Mouse (Mus musculus): ENCODE measurements at regions not wholly inside any gene's neighbourhood (a gene's known extent, or its start where the extent isn't known, plus 50 kb on each side); places are given as distances from the start of the nearest gene placed in this dataset.

DNA sequence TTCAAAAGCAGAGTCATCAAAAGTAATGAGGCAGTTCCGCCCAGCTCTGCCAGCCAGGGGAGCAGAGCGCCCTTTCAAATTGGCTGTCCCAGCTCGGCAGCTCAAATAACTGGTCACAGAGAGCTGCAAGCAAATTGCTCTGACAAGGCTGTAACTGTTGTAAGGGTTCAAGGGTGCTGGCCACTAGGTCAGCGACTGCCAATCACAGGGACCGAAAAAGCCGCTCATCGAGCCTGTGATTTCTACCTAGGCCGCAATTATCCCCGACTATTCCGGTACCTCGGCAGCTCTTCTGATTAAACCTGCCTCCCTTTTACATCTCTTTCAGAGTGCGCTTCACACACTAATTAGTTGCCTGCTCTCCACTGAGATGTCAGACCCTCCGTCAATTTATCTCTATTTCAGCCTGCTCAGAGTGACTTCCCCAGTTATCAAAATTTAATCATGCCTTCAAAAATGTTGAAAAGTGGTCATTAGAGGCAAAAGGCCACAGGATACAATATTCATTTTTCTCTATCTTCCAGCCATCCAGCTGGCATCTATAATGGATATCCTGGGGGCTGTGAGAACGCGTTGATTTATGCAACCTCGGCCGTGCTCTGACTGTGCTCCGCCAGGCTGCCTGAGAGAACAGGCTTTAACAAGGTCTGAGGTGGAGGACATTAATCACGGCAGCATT is 606.7 kb downstream of the Psat1 start:
- WGBS, result 62% methylated on average over 19 of the region's 19 CpGs
- Histone ChIP-seq H3K27me3 (ENCODE audit: control insufficient read depth, insufficient read depth, low read length) (no peaks in the 10 kb centered on the region), H3K4me2 (replicated peaks; ENCODE audit: low read depth) (no peak overlapping the region), H3K4me1 (replicated peaks; ENCODE audit: control insufficient read depth, insufficient read depth) (no peaks in the 10 kb centered on the region), H3K27ac (replicated peaks) (no peak overlapping the region), H3K36me3 (ENCODE audit: control insufficient read depth, insufficient read depth, low read length) (no peaks in the 10 kb centered on the region), H3K4me3 (ENCODE audit: low read depth, low read length) (no peak overlapping the region), H3K9ac (ENCODE audit: low read length) (no peak overlapping the region), H3K9me3 (ENCODE audit: control insufficient read depth, low read length) (no peaks in the 10 kb centered on the region)
- ATAC-seq (ENCODE audit: low FRiP score, low TSS enrichment), result no peak
- TF ChIP-seq CTCF (IDR thresholded peaks at IDR 0.05; ENCODE audit: low read depth), result no peak
- no peak for TF ChIP-seq EP300 (optimal IDR thresholded peaks at IDR 0.05)
- no peak for DNase-seq (ENCODE audit: low spot score)

- DNase-seq (ENCODE audit: low spot score) (no peak), ATAC-seq (ENCODE audit: low FRiP score, low TSS enrichment) (no peak)
- Histone ChIP-seq H3K9ac (ENCODE audit: low read length) (no peak overlapping the region), H3K27ac (replicated peaks) (no peak overlapping the region), H3K4me3 (ENCODE audit: low read depth, low read length) (no peak overlapping the region), H3K4me2 (replicated peaks; ENCODE audit: low read depth) (no peak overlapping the region), H3K27me3 (ENCODE audit: control insufficient read depth, insufficient read depth, low read length) (no peaks in the 10 kb centered on the region), H3K36me3 (ENCODE audit: control insufficient read depth, insufficient read depth, low read length) (no peaks in the 10 kb centered on the region), H3K4me1 (replicated peaks; ENCODE audit: control insufficient read depth, insufficient read depth) (no peaks in the 10 kb centered on the region), H3K9me3 (ENCODE audit: control insufficient read depth, low read length) (no peaks in the 10 kb centered on the region)
- TF ChIP-seq CTCF (IDR thresholded peaks at IDR 0.05; ENCODE audit: low read depth) (no peak), EP300 (optimal IDR thresholded peaks at IDR 0.05) (no peak)
- 62% methylated on average over 11 of the region's 11 CpGs for WGBS
Observed at GRCm38 (mm10) chr19:15339979-15340304, 607.2 kb downstream of the Psat1 start.

DNA sequence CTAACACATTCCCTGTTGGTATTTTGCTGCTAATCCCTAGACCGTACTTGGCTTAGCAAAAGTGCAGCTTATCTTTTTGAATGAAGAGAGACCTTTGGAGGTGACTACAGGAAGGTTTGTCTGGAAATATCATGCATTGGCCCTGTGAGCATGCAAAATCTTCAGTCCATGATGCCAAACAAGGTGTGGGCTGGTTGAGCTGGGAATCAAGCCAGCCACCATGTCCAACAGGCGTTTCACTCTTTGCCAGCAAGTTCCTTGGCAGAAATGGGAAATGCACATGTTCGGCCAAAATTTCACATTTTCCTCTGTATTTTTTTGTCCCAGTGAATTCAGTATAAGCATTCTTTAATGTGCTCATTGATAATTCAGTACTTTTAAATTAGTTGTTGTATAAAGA is 617.0 kb downstream of the Psat1 start:
- DNase-seq (ENCODE audit: low spot score), result no peak
- no peak overlapping the region for H3K9ac ChIP-seq (ENCODE audit: low read length)
- no peak overlapping the region for H3K27ac ChIP-seq (replicated peaks)
- ATAC-seq (ENCODE audit: low FRiP score, low TSS enrichment), result no peak
- H3K9me3 ChIP-seq (ENCODE audit: control insufficient read depth, low read length), result no peaks in the 10 kb centered on the region
- 81% methylated on average over 3 of the region's 3 CpGs for WGBS
- H3K4me2 ChIP-seq (replicated peaks; ENCODE audit: low read depth), result no peak overlapping the region
- no peaks in the 10 kb centered on the region for H3K27me3 ChIP-seq (ENCODE audit: control insufficient read depth, insufficient read depth, low read length)
- TF ChIP-seq CTCF (IDR thresholded peaks at IDR 0.05; ENCODE audit: low read depth), result no peak
- TF ChIP-seq EP300 (optimal IDR thresholded peaks at IDR 0.05), result no peak
- no peak overlapping the region for H3K4me3 ChIP-seq (ENCODE audit: low read depth, low read length)
- H3K36me3 ChIP-seq (ENCODE audit: control insufficient read depth, insufficient read depth, low read length), result no peaks in the 10 kb centered on the region
- H3K4me1 ChIP-seq (replicated peaks; ENCODE audit: control insufficient read depth, insufficient read depth), result no peaks in the 10 kb centered on the region

DNA sequence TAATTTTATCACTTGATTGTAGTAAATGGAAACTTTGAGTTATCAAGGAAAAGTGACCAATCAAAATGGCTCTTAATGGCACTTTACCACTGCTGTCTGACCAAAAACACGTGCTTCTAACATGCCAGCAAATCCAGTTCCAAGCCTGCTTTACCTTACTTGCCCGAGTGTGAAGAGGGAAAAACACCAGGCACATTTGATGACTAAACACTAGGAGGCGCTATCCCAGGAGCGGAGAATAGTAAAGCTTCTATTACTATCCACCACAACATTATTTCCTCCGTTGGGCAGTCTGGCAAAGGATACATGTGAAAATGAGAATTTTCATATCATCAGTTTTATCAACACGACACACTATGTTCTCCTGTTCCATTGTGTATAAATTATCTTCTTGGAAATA is 647.7 kb downstream of the Psat1 start:
- Histone ChIP-seq H3K4me3 (ENCODE audit: low read depth, low read length) (no peak overlapping the region), H3K27me3 (ENCODE audit: control insufficient read depth, insufficient read depth, low read length) (no peaks in the 10 kb centered on the region), H3K27ac (replicated peaks) (no peak overlapping the region), H3K36me3 (ENCODE audit: control insufficient read depth, insufficient read depth, low read length) (no peaks in the 10 kb centered on the region), H3K4me2 (replicated peaks; ENCODE audit: low read depth) (no peak overlapping the region), H3K9ac (ENCODE audit: low read length) (no peak overlapping the region), H3K4me1 (replicated peaks; ENCODE audit: control insufficient read depth, insufficient read depth) (no peaks in the 10 kb centered on the region), H3K9me3 (ENCODE audit: control insufficient read depth, low read length) (no peaks in the 10 kb centered on the region)
- ATAC-seq (ENCODE audit: low FRiP score, low TSS enrichment) (no peak), DNase-seq (ENCODE audit: low spot score) (peak; percentile 16)
- WGBS, result 32% methylated on average over 6 of the region's 6 CpGs
- TF ChIP-seq EP300 (optimal IDR thresholded peaks at IDR 0.05) (no peak), CTCF (IDR thresholded peaks at IDR 0.05; ENCODE audit: low read depth) (peak; percentile 71)

DNA sequence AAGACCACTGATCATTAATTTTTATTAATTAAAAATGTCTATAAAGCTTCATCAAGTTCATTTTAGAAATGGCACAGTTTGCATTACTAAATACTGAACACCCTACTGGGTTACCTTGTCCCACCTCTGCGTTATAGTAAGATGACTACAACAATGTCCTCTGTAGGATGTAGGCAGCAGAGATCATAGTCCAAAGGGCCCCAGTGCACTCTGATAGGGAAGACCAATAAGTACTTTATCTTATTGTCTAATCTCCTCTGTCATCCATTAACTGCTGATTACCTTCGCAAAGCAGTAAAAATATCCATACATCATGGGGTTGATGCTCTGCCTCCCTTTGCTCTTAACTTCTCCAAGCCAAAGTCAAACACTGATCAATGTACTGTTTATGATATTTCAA is 662.1 kb downstream of the Psat1 start:
- no peak for DNase-seq (ENCODE audit: low spot score)
- Histone ChIP-seq H3K9ac (ENCODE audit: low read length) (no peak overlapping the region), H3K4me2 (replicated peaks; ENCODE audit: low read depth) (no peak overlapping the region), H3K27me3 (ENCODE audit: control insufficient read depth, insufficient read depth, low read length) (no peaks in the 10 kb centered on the region), H3K4me3 (ENCODE audit: low read depth, low read length) (no peak overlapping the region), H3K4me1 (replicated peaks; ENCODE audit: control insufficient read depth, insufficient read depth) (no peaks in the 10 kb centered on the region), H3K9me3 (ENCODE audit: control insufficient read depth, low read length) (no peaks in the 10 kb centered on the region), H3K27ac (replicated peaks) (no peak overlapping the region), H3K36me3 (ENCODE audit: control insufficient read depth, insufficient read depth, low read length) (no peaks in the 10 kb centered on the region)
- ATAC-seq (ENCODE audit: low FRiP score, low TSS enrichment), result no peak
- WGBS, result 62% methylated on average over 2 of the region's 2 CpGs
- TF ChIP-seq EP300 (optimal IDR thresholded peaks at IDR 0.05), result no peak
- TF ChIP-seq CTCF (IDR thresholded peaks at IDR 0.05; ENCODE audit: low read depth), result no peak

- H3K27ac ChIP-seq (replicated peaks), result no peak overlapping the region
- no peak overlapping the region for H3K4me2 ChIP-seq (replicated peaks; ENCODE audit: low read depth)
- H3K9ac ChIP-seq (ENCODE audit: low read length), result no peak overlapping the region
- ATAC-seq (ENCODE audit: low FRiP score, low TSS enrichment) (no peak), DNase-seq (ENCODE audit: low spot score) (no peak)
- no peaks in the 10 kb centered on the region for H3K36me3 ChIP-seq (ENCODE audit: control insufficient read depth, insufficient read depth, low read length)
- H3K4me1 ChIP-seq (replicated peaks; ENCODE audit: control insufficient read depth, insufficient read depth), result no peaks in the 10 kb centered on the region
- WGBS, result 66% methylated on average over 3 of the region's 3 CpGs
- no peaks in the 10 kb centered on the region for H3K9me3 ChIP-seq (ENCODE audit: control insufficient read depth, low read length)
- H3K27me3 ChIP-seq (ENCODE audit: control insufficient read depth, insufficient read depth, low read length), result no peaks in the 10 kb centered on the region
- H3K4me3 ChIP-seq (ENCODE audit: low read depth, low read length), result no peak overlapping the region
- TF ChIP-seq EP300 (optimal IDR thresholded peaks at IDR 0.05) (no peak), CTCF (IDR thresholded peaks at IDR 0.05; ENCODE audit: low read depth) (no peak)
Observed at GRCm38 (mm10) chr19:15242781-15243180, 644.9 kb upstream of the Tle4 start.

Data from stomach, postnatal 0 days (tissue).